Mouse (Mus musculus): ENCODE results near the gene Cdh4.

Cdh4 gene

GRCm38 (mm10) chr2:179863266-179863665, 421.0 kb downstream of the Cdh4 start:
- no peak for DNase-seq (ENCODE audit: low spot score)

GRCm38 (mm10) chr2:179865097-179865496, 422.9 kb downstream of the Cdh4 start:
- no peak for DNase-seq (ENCODE audit: low spot score)

- no peak for DNase-seq (ENCODE audit: low spot score)
These were observed 425.4 kb downstream of the Cdh4 start for GRCm38 (mm10) chr2:179867669-179868068.

- DNase-seq (ENCODE audit: low spot score), result no peak
These were observed 427.6 kb downstream of the Cdh4 start for GRCm38 (mm10) chr2:179869871-179870270.

- no peak for DNase-seq (ENCODE audit: low spot score)
These were observed 430.5 kb downstream of the Cdh4 start for GRCm38 (mm10) chr2:179872724-179873123.

GRCm38 (mm10) chr2:179873315-179873714, 431.1 kb downstream of the Cdh4 start:
- no peak for DNase-seq (ENCODE audit: low spot score)

GRCm38 (mm10) chr2:179875147-179875546, 432.9 kb downstream of the Cdh4 start:
- DNase-seq (ENCODE audit: low spot score), result peak; percentile 29

GRCm38 (mm10) chr2:179877551-179878215, 435.5 kb downstream of the Cdh4 start:
- no peak for DNase-seq (ENCODE audit: low spot score)

GRCm38 (mm10) chr2:179884561-179884960, 442.3 kb downstream of the Cdh4 start:
- DNase-seq (ENCODE audit: low spot score), result no peak

GRCm38 (mm10) chr2:179891048-179891447, 448.8 kb downstream of the Cdh4 start:
- DNase-seq (ENCODE audit: low spot score), result no peak

GRCm38 (mm10) chr2:179896949-179897348, 454.7 kb downstream of the Cdh4 start:
- no peak for DNase-seq (ENCODE audit: low spot score)

GRCm38 (mm10) chr2:179912911-179913310, 470.7 kb downstream of the Cdh4 start:
- DNase-seq (ENCODE audit: low spot score), result no peak

- no peak for DNase-seq (ENCODE audit: low spot score)
These were observed 471.1 kb downstream of the Cdh4 start for GRCm38 (mm10) chr2:179913349-179913748.

GRCm38 (mm10) chr2:179914246-179914645, 472.0 kb downstream of the Cdh4 start:
- DNase-seq (ENCODE audit: low spot score), result no peak

- peak; percentile 31 for DNase-seq (ENCODE audit: low spot score)
These were observed 474.8 kb downstream of the Cdh4 start for GRCm38 (mm10) chr2:179916877-179917673.

GRCm38 (mm10) chr2:179920042-179920441, 477.8 kb downstream of the Cdh4 start:
- no peak for DNase-seq (ENCODE audit: low spot score)

GRCm38 (mm10) chr2:179921021-179921653, 478.9 kb downstream of the Cdh4 start:
- no peak for DNase-seq (ENCODE audit: low spot score)

GRCm38 (mm10) chr2:179924038-179924437, 481.8 kb downstream of the Cdh4 start:
- DNase-seq (ENCODE audit: low spot score), result no peak

- no peak for DNase-seq (ENCODE audit: low spot score)
These were observed 486.9 kb downstream of the Cdh4 start for GRCm38 (mm10) chr2:179929166-179929565.

- no peak for DNase-seq (ENCODE audit: low spot score)
These were observed 489.5 kb downstream of the Cdh4 start for GRCm38 (mm10) chr2:179931741-179932140.

- DNase-seq (ENCODE audit: low spot score), result no peak
These were observed 491.9 kb downstream of the Cdh4 start for GRCm38 (mm10) chr2:179934165-179934564.

GRCm38 (mm10) chr2:179937091-179937490, 494.9 kb downstream of the Cdh4 start:
- no peak for DNase-seq (ENCODE audit: low spot score)

GRCm38 (mm10) chr2:179941696-179942095, 499.5 kb downstream of the Cdh4 start:
- DNase-seq (ENCODE audit: low spot score), result no peak

Data from ovary, postnatal 10 days (tissue).